Mouse (Mus musculus) CH12.LX (cell line): ENCODE measurements around the gene Etfbkmt. TPM values are rescaled to one million over a fixed set of nuclear protein-coding genes. Genes with fewer than 3 reads are reported as not detected.
A peak's percentile ranks its signal among the peaks of the same experiment; 100 is the strongest.

Source experiments
- DNase-seq: peaks from one replicate; pipeline ENCODE4 v3.0.0-alpha.2; 2013; ENCODE audit errors: extremely low read depth
- H3K27ac ChIP-seq: 2 replicates; pipeline ENCODE4 v1.5.1; 2012; ENCODE audit warnings: low read depth, mild to moderate bottlenecking, control low read depth, moderate library complexity; ENCODE audit not compliant: insufficient read depth
- H3K27me3 ChIP-seq: replicated peaks from 2 replicates; pipeline ENCODE3; 2012; ENCODE audit warnings: inconsistent platforms
- H3K36me3 ChIP-seq, 2 experiments: replicated peaks in 1 of 2; 2 replicates each; pipeline versions ENCODE3 to v1.6.1; 2012; ENCODE audit warnings: inconsistent platforms in 1 of 2, low read length in 1 of 2, mild to moderate bottlenecking in 1 of 2, mixed read lengths in 1 of 2, moderate library complexity in 1 of 2; ENCODE audit not compliant: control insufficient read depth in 1 of 2, insufficient read depth in 1 of 2
- H3K4me1 ChIP-seq, 2 experiments: 2 replicates each; pipeline ENCODE4 v1.6.1; 2012; ENCODE audit warnings: inconsistent platforms in 1 of 2, moderate library complexity in 1 of 2; ENCODE audit not compliant: insufficient read depth in 2 of 2, control insufficient read depth in 1 of 2
- H3K4me2 ChIP-seq: 2 replicates; pipeline ENCODE4 v1.6.1; 2012; ENCODE audit warnings: low read depth, mild to moderate bottlenecking, control low read depth; ENCODE audit not compliant: poor library complexity, insufficient read depth, severe bottlenecking
- H3K4me3 ChIP-seq, 3 experiments: fragments of 150-350 bp in 1 of 3; sonication (generic) in 1 of 3; replicated peaks in 1 of 3; 2 replicates each; pipeline versions ENCODE3 to v1.5.1; 2011 to 2012; ENCODE audit warnings: low read depth in 2 of 3, low read length in 2 of 3, mild to moderate bottlenecking in 2 of 3, moderate library complexity in 2 of 3, control low read depth in 1 of 3, improper control_type of control experiment in 1 of 3, inconsistent platforms in 1 of 3, mixed read lengths in 1 of 3; ENCODE audit not compliant: poor library complexity in 1 of 3
- H3K79me2 ChIP-seq: replicated peaks from 2 replicates; pipeline ENCODE4 v1.6.1; 2012; ENCODE audit warnings: mild to moderate bottlenecking, moderate library complexity; ENCODE audit not compliant: control insufficient read depth, poor library complexity, insufficient read depth, severe bottlenecking; ENCODE audit errors: extremely low read depth
- H3K9ac ChIP-seq: 2 replicates; pipeline ENCODE4 v1.6.1; 2012; ENCODE audit warnings: low read depth, mild to moderate bottlenecking, control low read depth, moderate library complexity; ENCODE audit not compliant: insufficient read depth
- H3K9me3 ChIP-seq: replicated peaks from 2 replicates; pipeline ENCODE3; 2012; ENCODE audit warnings: low read length, inconsistent platforms, mixed read lengths
- BHLHE40 ChIP-seq: IDR thresholded peaks from 2 replicates; pipeline ENCODE4 v1.6.1; 2011; ENCODE audit warnings: mild to moderate bottlenecking, low read depth, low read length, improper control_type of control experiment
- CHD2 ChIP-seq: IDR thresholded peaks from 2 replicates; pipeline ENCODE4 v1.6.1; 2011; ENCODE audit warnings: low read length, improper control_type of control experiment
- CTCF ChIP-seq, 2 experiments: IDR thresholded peaks in 1 of 2; conservative IDR thresholded peaks in 1 of 2; 2 replicates each; pipeline ENCODE4 v1.5.1; 2011 to 2012; ENCODE audit warnings: low read depth in 2 of 2, low read length in 2 of 2, improper control_type of control experiment in 1 of 2, inconsistent platforms in 1 of 2, mild to moderate bottlenecking in 1 of 2, moderate library complexity in 1 of 2
- E2F4 ChIP-seq: IDR thresholded peaks from 2 replicates; pipeline ENCODE4 v1.6.1; 2011; ENCODE audit warnings: low read depth, low read length, improper control_type of control experiment; ENCODE audit not compliant: insufficient replicate concordance
- ELF1 ChIP-seq: IDR thresholded peaks from 2 replicates; pipeline ENCODE4 v1.6.1; 2014; ENCODE audit warnings: low read depth, mild to moderate bottlenecking, inconsistent platforms, low read length, improper control_type of control experiment
- EP300 ChIP-seq: IDR thresholded peaks from 2 replicates; pipeline ENCODE4 v1.6.1; 2011; ENCODE audit warnings: low read length, improper control_type of control experiment
- ETS1 ChIP-seq: conservative IDR thresholded peaks from 2 replicates; pipeline ENCODE4 v1.6.1; 2012; ENCODE audit warnings: low read depth, mild to moderate bottlenecking, inconsistent platforms, low read length, improper control_type of control experiment, moderate library complexity
- HCFC1 ChIP-seq: IDR thresholded peaks from 2 replicates; pipeline ENCODE4 v1.6.1; 2012; ENCODE audit warnings: low read depth, mild to moderate bottlenecking, inconsistent platforms, low read length, improper control_type of control experiment
- IRF4 ChIP-seq: IDR thresholded peaks from 2 replicates; pipeline ENCODE4 v1.6.1; 2014; ENCODE audit warnings: low read depth, mild to moderate bottlenecking, inconsistent platforms, low read length, improper control_type of control experiment
- JUN ChIP-seq: IDR thresholded peaks from 2 replicates; pipeline ENCODE4 v1.6.1; 2011; ENCODE audit warnings: low read depth, mild to moderate bottlenecking, low read length, improper control_type of control experiment, moderate library complexity; ENCODE audit not compliant: insufficient read depth
- JUND ChIP-seq: conservative IDR thresholded peaks from 2 replicates; pipeline ENCODE4 v1.6.1; 2011; ENCODE audit warnings: low read depth, low read length, improper control_type of control experiment
- KAT2A ChIP-seq: IDR thresholded peaks from 2 replicates; pipeline ENCODE4 v1.6.1; 2012; ENCODE audit warnings: low read length, improper control_type of control experiment, inconsistent platforms; ENCODE audit not compliant: insufficient replicate concordance
- MAX ChIP-seq: IDR thresholded peaks from 2 replicates; pipeline ENCODE4 v1.6.1; 2011; ENCODE audit warnings: low read length, improper control_type of control experiment
- MEF2A ChIP-seq: IDR thresholded peaks from 2 replicates; pipeline ENCODE4 v1.6.1; 2014; ENCODE audit warnings: low read depth, mild to moderate bottlenecking, inconsistent platforms, low read length, improper control_type of control experiment, borderline replicate concordance
- MXI1 ChIP-seq: IDR thresholded peaks from 2 replicates; pipeline ENCODE4 v1.6.1; 2011; ENCODE audit warnings: mild to moderate bottlenecking, low read depth, low read length, improper control_type of control experiment
- MYC ChIP-seq: IDR thresholded peaks from 2 replicates; pipeline ENCODE4 v1.6.1; 2011; ENCODE audit warnings: low read depth, mild to moderate bottlenecking, improper control_type of control experiment, low read length
- NELFE ChIP-seq: IDR thresholded peaks from 2 replicates; pipeline ENCODE4 v1.6.1; 2011; ENCODE audit warnings: low read depth, low read length, improper control_type of control experiment
- NRF1 ChIP-seq: IDR thresholded peaks from 2 replicates; pipeline ENCODE4 v1.6.1; 2014; ENCODE audit warnings: low read depth, mild to moderate bottlenecking, inconsistent platforms, low read length, improper control_type of control experiment, moderate library complexity
- RAD21 ChIP-seq: IDR thresholded peaks from 2 replicates; pipeline ENCODE4 v1.6.1; 2011; ENCODE audit warnings: low read depth, mild to moderate bottlenecking, low read length, improper control_type of control experiment, moderate library complexity
- RCOR1 ChIP-seq: conservative IDR thresholded peaks from 2 replicates; pipeline ENCODE4 v1.6.1; 2012; ENCODE audit warnings: low read depth, mild to moderate bottlenecking, inconsistent platforms, low read length, improper control_type of control experiment
- SIN3A ChIP-seq: IDR thresholded peaks from 2 replicates; pipeline ENCODE4 v1.6.1; 2012; ENCODE audit warnings: low read length, improper control_type of control experiment, inconsistent platforms
- SMC3 ChIP-seq: IDR thresholded peaks from 2 replicates; pipeline ENCODE4 v1.6.1; 2011; ENCODE audit warnings: low read depth, low read length, improper control_type of control experiment
- TBP ChIP-seq: conservative IDR thresholded peaks from 2 replicates; pipeline ENCODE4 v1.6.1; 2011; ENCODE audit warnings: low read depth, low read length, improper control_type of control experiment
- TCF12 ChIP-seq: IDR thresholded peaks from 2 replicates; pipeline ENCODE4 v1.6.1; 2014; ENCODE audit warnings: low read depth, mild to moderate bottlenecking, inconsistent platforms, low read length, improper control_type of control experiment
- UBTF ChIP-seq: IDR thresholded peaks from 2 replicates; pipeline ENCODE4 v1.6.1; 2012; ENCODE audit warnings: low read depth, mild to moderate bottlenecking, inconsistent platforms, low read length, improper control_type of control experiment, moderate library complexity
- USF2 ChIP-seq: conservative IDR thresholded peaks from 2 replicates; pipeline ENCODE4 v1.6.1; 2011; ENCODE audit warnings: low read depth, low read length, improper control_type of control experiment
- ZC3H11A ChIP-seq: IDR thresholded peaks from 2 replicates; pipeline ENCODE4 v1.6.1; 2012; ENCODE audit warnings: low read depth, mild to moderate bottlenecking, inconsistent platforms, low read length, improper control_type of control experiment
- ZKSCAN1 ChIP-seq: IDR thresholded peaks from 2 replicates; pipeline ENCODE4 v1.6.1; 2012; ENCODE audit warnings: low read depth, inconsistent platforms, low read length, improper control_type of control experiment, borderline replicate concordance
- ZMIZ1 ChIP-seq: IDR thresholded peaks from 2 replicates; pipeline ENCODE4 v1.6.1; 2012; ENCODE audit warnings: low read depth, mild to moderate bottlenecking, inconsistent platforms, low read length, improper control_type of control experiment
- ZNF384 ChIP-seq: IDR thresholded peaks from 2 replicates; pipeline ENCODE4 v1.6.1; 2012; ENCODE audit warnings: low read depth, low read length, improper control_type of control experiment, inconsistent platforms
- dilution Hi-C: fragments of 300-500 bp; cut with MboI; formaldehyde crosslinking; loops from 2 replicates; pipeline ENCODE4 v1.14.3; 2020; ENCODE audit warnings: low sequenced_read_pairs; ENCODE audit not compliant: extremely low pct_unique_long_range_greater_than_20kb, extremely low pct_ligation_motif_present
- in situ Hi-C: fragments of 300-500 bp; cut with MboI; formaldehyde crosslinking; loops from 3 replicates; pipeline ENCODE4 v1.14.3; 2019; ENCODE audit warnings: low sequenced_read_pairs, low pct_ligation_motif_present, low pct_unique_long_range_greater_than_20kb, mixed read lengths
- polyA plus RNA-seq: library from polyadenylated mRNA; unstranded; fragments of >175 nt; gene quantifications from 2 replicates; pipeline ENCODE4 v1.2.1, GENCODE M21; 2012; ENCODE audit warnings: low read depth; ENCODE audit not compliant: insufficient read length
- total RNA-seq, 2 experiments: library from RNA; depleted of rRNA; stranded (reverse); fragments of 300-350 nt in 1 of 2; fragments of >200 nt in 1 of 2; gene quantifications; 2 replicates each; pipeline ENCODE4 v1.2.3; 2012 to 2014

The Etfbkmt gene
- total and polyA plus RNA-seq, 3 experiments: 7.8 to 17.3 (median 9.3) TPM

- H3K4me2 ChIP-seq: no peak overlapping the region
- H3K4me3 ChIP-seq: no peak overlapping the region
- no peak for DNase-seq
- no peaks in the 10 kb centered on the region for H3K27me3 ChIP-seq
- H3K36me3 ChIP-seq: no peaks in the 10 kb centered on the region
- H3K27ac ChIP-seq: no peak overlapping the region
- in situ Hi-C loops: loop anchor here (25.0 kb wide), 1 partner anchor 186 kb away; the partner anchor contains the start of gene Sinhcaf
- H3K4me1 ChIP-seq: peaks cover 5 to 11% of the 10 kb centered on the region in 2 experiments; a peak in 3 of 4 replicates
- H3K9me3 ChIP-seq: no peaks in the 10 kb centered on the region
- no peaks in the 10 kb centered on the region for H3K79me2 ChIP-seq
- H3K9ac ChIP-seq: no peak overlapping the region
- no peak for TF ChIP-seq RAD21
- TF ChIP-seq SMC3: no peak
- TF ChIP-seq ZKSCAN1: no peak
- TF ChIP-seq MYC: no peak
- TF ChIP-seq BHLHE40: no peak
- no peak for TF ChIP-seq KAT2A
- TF ChIP-seq RCOR1: no peak
- TF ChIP-seq UBTF: no peak
- no peak for TF ChIP-seq MEF2A
- no peak for TF ChIP-seq ELF1
- no peak for TF ChIP-seq JUN
- no peak for TF ChIP-seq IRF4
- no peak for TF ChIP-seq NELFE
- no peak for TF ChIP-seq ZNF384
- TF ChIP-seq ZMIZ1: no peak
- no peak for TF ChIP-seq HCFC1
- TF ChIP-seq SIN3A: no peak
- no peak for TF ChIP-seq NRF1
- no peak for TF ChIP-seq EP300
- TF ChIP-seq, all 38 proteins: peak for 0
- dilution Hi-C loops: no loop called here
These were observed 16.6 kb upstream of the Etfbkmt start for GRCm38 (mm10) chr6:149123042-149123441.

DNA sequence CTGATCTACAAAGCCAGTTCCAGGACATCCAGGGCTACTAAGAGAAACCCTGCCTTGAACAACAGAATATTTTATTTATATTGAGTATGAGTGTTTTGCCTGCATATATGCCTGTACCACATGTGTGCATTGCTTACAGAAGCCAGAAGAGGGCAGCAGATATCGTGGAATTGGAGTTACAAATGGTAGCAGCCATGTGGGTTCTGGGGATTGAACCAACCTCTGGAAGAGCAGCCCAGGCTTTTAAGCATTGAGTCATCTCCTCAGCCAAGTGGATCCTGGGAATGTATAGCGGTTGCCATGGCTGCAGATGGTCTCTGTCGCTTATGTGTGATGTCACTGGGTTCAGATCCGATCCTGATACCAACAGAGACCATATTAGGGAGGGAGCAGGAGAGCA is 13.0 kb upstream of the Etfbkmt start:
- peak; percentile 76 for DNase-seq
- Histone ChIP-seq H3K4me1 (peaks cover 0 to 4% of the 10 kb centered on the region in 2 experiments; a peak in 1 of 4 replicates), H3K79me2 (no peaks in the 10 kb centered on the region), H3K9ac (no peak overlapping the region), H3K9me3 (no peaks in the 10 kb centered on the region), H3K36me3 (no peaks in the 10 kb centered on the region), H3K27me3 (no peaks in the 10 kb centered on the region), H3K27ac (no peak overlapping the region), H3K4me2 (no peak overlapping the region), H3K4me3 (no peak overlapping the region)
- dilution Hi-C loops (no loop called here), in situ Hi-C loops (no loop called here)
- TF ChIP-seq JUND (no peak), ZC3H11A (no peak), RAD21 (peak; percentile 85), BHLHE40 (no peak), JUN (no peak), ETS1 (no peak), CHD2 (no peak), NRF1 (no peak), MYC (peak; percentile 92), TBP (no peak), MXI1 (peak; percentile 27; the same call in 1 of the 2 replicates), CTCF (conservative IDR thresholded peaks at IDR 0.05 in 1 of 2, IDR thresholded peaks at IDR 0.05 in 1 of 2; ENCODE audit: low read depth in 2 of 2, low read length in 2 of 2) (peak; percentile 54 to 80), UBTF (no peak), SMC3 (peak; percentile 75), RCOR1 (no peak), MAX (peak; percentile 54; the same call in 1 of the 2 replicates), USF2 (no peak), TCF12 (no peak), E2F4 (no peak)
